Mouse (Mus musculus): ENCODE measurements around the gene Slc7a15.
"Not testable (repeated sequence)": the region's sequence is repeated elsewhere in the genome, so short reads cannot be mapped to it uniquely, and the experiment has no call there.

The Slc7a15 gene

GRCm38 (mm10) chr12:8598966-8599365 is at the start of gene Slc7a15:
TSS of gene Slc7a15 (minus strand) at chr12:8599066.
- not testable (repeated sequence) for DNase-seq (ENCODE audit: low spot score in 2 of 2)

- DNase-seq (ENCODE audit: low spot score in 2 of 2): not testable (repeated sequence)
Measured at GRCm38 (mm10) chr12:8648211-8648610, 49.3 kb upstream of the Slc7a15 start.

- no peak for DNase-seq (ENCODE audit: low spot score in 2 of 2)
Measured at GRCm38 (mm10) chr12:8641425-8641735, 42.5 kb upstream of the Slc7a15 start.

GRCm38 (mm10) chr12:8640711-8641424 is 42.0 kb upstream of the Slc7a15 start:
- DNase-seq (ENCODE audit: low spot score in 2 of 2): peak; percentile 95

GRCm38 (mm10) chr12:8640186-8640585 is 41.3 kb upstream of the Slc7a15 start:
- DNase-seq (ENCODE audit: low spot score in 2 of 2): not testable (repeated sequence)

GRCm38 (mm10) chr12:8638411-8639087 is 39.7 kb upstream of the Slc7a15 start:
- peak; percentile 77 to 83 for DNase-seq (ENCODE audit: low spot score in 2 of 2)

- no peak for DNase-seq (ENCODE audit: low spot score in 2 of 2)
Measured at GRCm38 (mm10) chr12:8636945-8637344, 38.1 kb upstream of the Slc7a15 start.

- no peak for DNase-seq (ENCODE audit: low spot score in 2 of 2)
Measured at GRCm38 (mm10) chr12:8635546-8635945, 36.7 kb upstream of the Slc7a15 start.

GRCm38 (mm10) chr12:8634306-8634705 is 35.4 kb upstream of the Slc7a15 start:
- DNase-seq (ENCODE audit: low spot score in 2 of 2): no peak

GRCm38 (mm10) chr12:8632737-8633365 is 34.0 kb upstream of the Slc7a15 start:
- no peak for DNase-seq (ENCODE audit: low spot score in 2 of 2)

- no peak for DNase-seq (ENCODE audit: low spot score in 2 of 2)
Measured at GRCm38 (mm10) chr12:8631691-8632090, 32.8 kb upstream of the Slc7a15 start.

- no peak for DNase-seq (ENCODE audit: low spot score in 2 of 2)
Measured at GRCm38 (mm10) chr12:8629537-8629936, 30.7 kb upstream of the Slc7a15 start.

GRCm38 (mm10) chr12:8620678-8621018 is 21.8 kb upstream of the Slc7a15 start:
- no peak for DNase-seq (ENCODE audit: low spot score in 2 of 2)

- DNase-seq (ENCODE audit: low spot score in 2 of 2): no peak
Measured at GRCm38 (mm10) chr12:8619827-8620677, 21.2 kb upstream of the Slc7a15 start.

GRCm38 (mm10) chr12:8618271-8618670 is 19.4 kb upstream of the Slc7a15 start:
- DNase-seq (ENCODE audit: low spot score in 2 of 2): no peak

- DNase-seq (ENCODE audit: low spot score in 2 of 2): no peak
Measured at GRCm38 (mm10) chr12:8609070-8609469, 10.2 kb upstream of the Slc7a15 start.

GRCm38 (mm10) chr12:8595611-8596010 is 3.3 kb downstream of the Slc7a15 start:
- no peak for DNase-seq (ENCODE audit: low spot score in 2 of 2)

- not testable (repeated sequence) for DNase-seq (ENCODE audit: low spot score in 2 of 2)
Measured at GRCm38 (mm10) chr12:8591326-8591725, 7.5 kb downstream of the Slc7a15 start.

GRCm38 (mm10) chr12:8573405-8573804 is 25.5 kb downstream of the Slc7a15 start:
- DNase-seq (ENCODE audit: low spot score in 2 of 2): no peak

- DNase-seq (ENCODE audit: low spot score in 2 of 2): not testable (repeated sequence)
Measured at GRCm38 (mm10) chr12:8571903-8572341, 26.9 kb downstream of the Slc7a15 start.

- DNase-seq (ENCODE audit: low spot score in 2 of 2): not testable (repeated sequence)
Measured at GRCm38 (mm10) chr12:8571287-8571902, 27.5 kb downstream of the Slc7a15 start.

Data from spleen, postnatal 36 days (tissue).